Mouse (Mus musculus) MEL-GATA-1-ER (cell line): ENCODE measurements at regions not wholly inside any gene's neighbourhood (a gene's known extent, or its start where the extent isn't known, plus 50 kb on each side); places are given as distances from the start of the nearest gene placed in this dataset.

Experiments
- DNase-seq: peaks from one replicate; pipeline ENCODE4 v3.0.0-alpha.2; 2012; ENCODE audit warnings: low read depth; ENCODE audit errors: extremely low read depth

DNA sequence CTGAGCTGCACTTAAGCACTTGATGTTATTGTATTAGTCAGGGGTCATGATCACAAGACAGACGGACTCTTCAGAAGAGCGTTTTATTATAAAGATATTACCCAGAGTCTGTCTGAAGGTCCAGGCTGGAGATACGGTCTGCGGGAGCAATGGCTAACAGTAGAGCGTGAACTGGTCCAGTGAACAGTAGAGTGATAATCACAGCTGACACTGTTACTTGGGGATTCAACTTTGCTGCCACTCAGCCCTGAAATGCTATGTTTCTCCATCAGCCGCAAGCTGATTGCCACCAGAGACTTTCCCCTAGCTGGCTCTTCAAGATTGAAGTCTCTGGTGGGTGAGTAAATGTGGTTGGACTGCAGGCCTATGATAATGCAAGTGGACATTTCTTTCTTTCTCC is 133.1 kb upstream of the Zc3h12c start:
- no peak for DNase-seq

GRCm38 (mm10) chr9:52298329-52298728 is 130.0 kb upstream of the Zc3h12c start:
- peak; percentile 34 for DNase-seq

- DNase-seq, result no peak
Observed at GRCm38 (mm10) chr9:52294699-52295098, 126.3 kb upstream of the Zc3h12c start.

DNA sequence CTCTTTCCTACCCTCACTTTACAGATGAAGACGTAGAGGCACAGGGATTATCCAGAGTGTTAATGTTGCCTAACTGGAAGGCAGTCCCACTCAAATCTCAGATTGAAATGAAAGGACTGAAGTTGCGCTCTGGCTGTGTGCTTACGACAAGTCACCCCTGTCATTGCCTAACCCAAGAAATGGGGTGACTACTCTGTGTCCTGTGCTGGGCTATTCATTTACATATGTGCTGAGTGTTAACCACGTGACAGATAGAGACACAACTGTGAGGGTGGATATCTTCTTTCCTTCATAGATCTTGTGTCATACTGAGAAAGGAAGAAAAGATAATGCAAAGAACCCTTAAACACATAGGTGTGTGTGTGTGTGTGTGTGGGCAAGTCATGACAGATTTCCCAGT is 120.7 kb upstream of the Zc3h12c start:
- no peak for DNase-seq

DNA sequence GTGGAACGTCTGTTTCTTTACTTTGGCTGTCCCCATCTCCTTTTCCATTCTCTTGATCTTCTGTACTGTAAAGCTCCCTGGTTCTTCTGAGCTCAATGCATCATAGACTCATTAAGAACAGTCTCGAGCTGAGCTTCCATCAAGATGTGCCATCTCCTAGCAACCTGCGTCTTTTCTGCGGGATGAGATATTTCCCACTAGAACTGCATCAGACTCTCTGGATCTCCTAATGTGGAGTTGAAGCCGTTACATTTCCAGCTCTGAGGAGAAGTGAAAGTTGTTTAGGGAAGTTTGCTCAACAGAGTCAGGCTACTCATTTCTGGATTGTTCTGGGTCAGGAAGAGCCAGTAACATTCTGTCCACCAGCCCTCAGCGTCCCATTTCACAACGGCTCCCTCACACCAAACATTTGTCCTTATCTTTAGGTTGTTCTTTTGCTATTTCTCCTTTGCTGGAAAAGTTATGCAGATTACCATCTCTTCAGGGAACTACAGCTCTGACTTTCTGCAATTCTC is 119.4 kb upstream of the Zc3h12c start:
- no peak for DNase-seq

- peak; percentile 20 for DNase-seq
Observed at GRCm38 (mm10) chr9:52287246-52287651, 118.9 kb upstream of the Zc3h12c start.

- no peak for DNase-seq
Observed at GRCm38 (mm10) chr9:52286104-52286503, 117.7 kb upstream of the Zc3h12c start.

- no peak for DNase-seq
Observed at GRCm38 (mm10) chr9:52283558-52283957, 115.2 kb upstream of the Zc3h12c start.

DNA sequence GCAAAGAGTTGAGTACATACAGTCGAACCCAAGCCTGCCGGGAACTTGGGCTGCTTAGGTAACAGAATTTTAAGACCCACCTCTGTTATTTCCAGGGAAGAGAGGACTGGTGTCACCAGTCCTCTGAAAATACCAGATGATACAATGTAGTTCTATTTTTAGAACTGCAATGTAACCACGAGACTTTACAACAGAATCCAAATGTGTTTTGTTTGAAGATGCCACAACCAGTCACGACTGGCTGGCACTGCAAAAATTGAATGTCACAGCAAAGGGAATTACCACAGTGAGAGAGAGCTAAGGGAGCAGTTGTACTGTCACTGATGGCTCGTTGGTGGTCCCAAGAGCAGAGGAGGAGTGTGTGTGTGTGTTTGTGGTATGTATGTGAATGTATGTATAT is 112.6 kb upstream of the Zc3h12c start:
- DNase-seq, result no peak

DNA sequence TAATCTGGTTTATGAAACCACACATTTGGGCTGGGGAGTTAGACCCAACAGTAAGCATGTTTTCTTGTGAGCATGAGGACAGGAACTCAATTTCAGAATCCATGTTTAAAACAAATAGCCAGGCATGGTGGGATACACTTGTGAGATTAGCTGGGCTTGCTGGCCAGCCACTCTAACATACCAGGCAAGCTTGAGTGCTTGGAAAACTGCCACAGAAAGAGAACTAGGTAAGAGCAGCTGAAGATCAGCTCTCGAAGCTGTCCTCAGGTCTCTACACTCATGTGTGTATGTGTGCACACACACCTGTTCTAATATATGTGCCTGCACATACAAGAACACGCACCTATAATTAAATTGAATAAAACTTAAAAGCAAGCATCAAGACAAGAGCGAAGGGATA is 112.2 kb upstream of the Zc3h12c start:
- no peak for DNase-seq

DNA sequence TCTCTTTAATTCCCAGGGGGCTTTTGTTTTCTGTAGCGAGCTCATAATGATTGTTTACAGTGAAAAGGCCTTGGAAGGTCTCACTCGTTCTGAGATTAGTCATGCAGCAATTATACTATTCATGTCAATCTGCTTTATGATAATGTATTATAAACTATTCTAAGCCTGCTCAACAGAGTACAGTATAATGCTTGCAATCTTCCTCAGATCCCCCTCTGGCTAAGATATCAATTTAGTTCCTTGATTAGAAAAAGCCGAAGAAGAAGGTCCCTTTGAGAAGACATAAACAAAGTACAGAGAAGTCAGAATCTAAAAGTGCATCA is 110.3 kb upstream of the Zc3h12c start:
- no peak for DNase-seq

DNA sequence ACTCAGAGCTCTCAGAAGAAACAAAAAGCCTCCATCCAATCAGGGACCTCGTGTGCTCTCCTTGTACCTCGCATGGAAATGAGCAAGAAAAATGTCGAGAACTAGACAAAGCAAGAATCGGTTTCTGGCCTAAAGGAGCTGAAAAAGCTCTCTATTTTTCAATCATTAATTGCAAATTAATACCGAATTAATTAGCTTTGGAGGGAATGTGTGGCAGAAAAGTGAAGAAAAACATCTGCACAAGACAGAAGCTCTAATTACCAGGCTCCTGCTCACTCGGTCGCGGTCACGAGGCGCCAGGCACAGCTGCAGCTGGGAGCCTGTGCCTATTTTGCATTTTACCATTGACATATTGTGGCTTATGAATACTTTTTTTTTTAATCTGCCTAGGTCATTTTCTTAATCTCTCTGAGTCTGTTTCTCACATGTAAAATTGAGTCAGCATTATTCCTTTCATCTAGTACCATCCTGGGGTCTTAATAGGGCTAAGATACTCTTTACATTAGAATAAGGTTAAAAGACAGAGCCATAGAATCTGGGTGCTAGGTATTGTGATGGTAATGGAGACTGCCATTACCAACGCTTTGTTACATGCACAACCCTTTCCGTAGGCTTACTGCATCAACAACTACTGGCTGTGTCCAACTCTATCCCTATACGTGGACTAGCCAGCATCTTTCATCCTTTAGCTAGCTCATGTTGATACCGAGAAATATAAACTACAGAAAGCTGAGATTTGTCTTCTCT is 109.8 kb upstream of the Zc3h12c start:
- no peak for DNase-seq

DNA sequence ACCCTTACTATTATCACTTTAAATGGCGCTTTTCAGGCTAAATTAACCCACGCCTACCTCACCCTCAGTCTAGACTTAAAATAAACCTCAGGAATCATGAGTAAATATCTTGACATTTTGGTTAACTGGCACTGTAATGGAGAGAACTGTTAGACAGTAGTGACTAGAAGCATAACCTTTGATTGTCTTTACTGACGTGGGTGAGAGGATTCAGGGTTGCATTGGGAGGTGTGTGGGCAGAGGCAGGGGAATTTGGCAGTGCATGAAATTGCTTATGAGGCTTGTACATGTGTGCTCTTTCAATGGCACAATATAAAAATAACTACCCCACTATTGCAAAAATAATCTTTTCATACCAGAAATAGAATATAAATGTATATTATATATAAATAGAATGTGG is 105.6 kb upstream of the Zc3h12c start:
- no peak for DNase-seq

DNA sequence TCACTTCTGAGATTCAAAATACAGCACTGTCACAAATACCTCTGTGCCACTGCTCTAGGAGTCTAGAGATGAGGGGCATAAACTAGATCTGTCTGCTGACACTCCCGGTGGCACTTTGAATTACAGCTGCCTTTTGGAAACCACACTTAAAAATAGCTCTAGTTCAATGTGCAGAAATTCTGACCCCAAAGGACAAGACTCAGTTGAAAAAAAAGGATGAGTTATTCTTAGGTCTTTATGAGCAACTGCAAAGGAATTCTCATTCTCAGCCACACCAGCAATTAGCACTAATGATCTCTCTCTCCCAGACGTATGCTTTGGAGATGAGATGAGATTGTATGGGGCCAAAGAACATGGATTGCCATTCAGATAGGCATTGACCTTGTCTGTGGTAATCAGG is 104.3 kb upstream of the Zc3h12c start:
- DNase-seq, result no peak

- no peak for DNase-seq
Observed at GRCm38 (mm10) chr9:52271345-52272116, 103.2 kb upstream of the Zc3h12c start.

DNA sequence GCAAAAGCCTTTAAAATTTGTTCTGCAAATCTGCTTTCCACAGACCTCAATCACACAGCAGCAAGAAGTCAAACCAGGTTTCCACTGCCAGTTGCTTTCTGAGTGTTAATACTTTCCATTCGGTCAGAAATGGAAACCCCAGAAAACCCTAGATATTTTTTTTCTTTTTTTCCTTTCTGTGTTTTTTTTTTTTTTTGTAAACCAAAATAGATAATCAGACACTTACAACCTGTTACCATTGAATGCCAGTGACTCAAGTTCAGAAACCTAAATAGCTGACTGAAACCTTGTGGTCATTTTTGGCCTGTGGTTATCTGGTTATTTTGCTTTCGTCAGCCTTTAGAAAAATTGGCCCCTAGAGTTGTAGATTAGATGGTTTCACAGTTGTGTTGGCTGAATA is 93.2 kb upstream of the Zc3h12c start:
- DNase-seq, result no peak

DNA sequence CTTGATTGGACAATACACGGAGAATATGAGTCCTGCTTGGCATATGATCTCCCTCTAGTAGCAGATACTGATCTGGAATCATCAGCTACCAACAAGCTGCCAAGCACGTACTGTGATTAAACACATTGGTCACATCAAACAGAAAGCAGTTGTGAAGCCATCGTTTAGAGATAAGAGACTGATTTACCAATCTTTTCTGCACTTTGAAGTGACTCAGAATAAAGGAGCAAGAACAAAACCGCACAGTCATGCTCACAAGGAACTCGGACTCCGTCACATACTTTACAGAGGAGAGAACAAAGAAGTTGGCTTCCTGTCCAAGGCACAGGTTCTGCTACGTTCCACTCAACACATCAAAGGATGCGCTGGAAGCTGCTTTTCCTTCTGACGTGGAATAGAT is 91.1 kb upstream of the Zc3h12c start:
- DNase-seq, result no peak

DNA sequence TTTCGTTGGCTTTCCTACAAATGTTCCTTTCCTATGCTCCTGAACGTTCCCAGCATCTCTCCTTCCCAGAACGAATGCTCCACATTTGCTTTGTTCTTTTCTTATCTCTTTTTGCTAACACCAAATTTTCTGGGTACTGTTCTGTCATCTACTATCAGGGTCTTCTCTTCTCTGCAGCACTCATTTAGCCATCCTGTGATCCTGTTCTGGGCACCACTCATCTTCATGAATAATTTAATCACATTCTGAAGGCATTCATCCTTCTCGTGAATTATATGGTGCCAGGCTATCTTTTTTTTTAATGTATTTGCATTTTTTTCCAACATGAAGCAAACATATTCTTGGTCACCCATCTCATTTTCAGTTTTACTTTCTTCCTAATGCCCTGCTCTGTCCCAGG is 87.3 kb upstream of the Zc3h12c start:
- DNase-seq, result no peak

GRCm38 (mm10) chr9:52254475-52254874 is 86.1 kb upstream of the Zc3h12c start:
- DNase-seq, result no peak

DNA sequence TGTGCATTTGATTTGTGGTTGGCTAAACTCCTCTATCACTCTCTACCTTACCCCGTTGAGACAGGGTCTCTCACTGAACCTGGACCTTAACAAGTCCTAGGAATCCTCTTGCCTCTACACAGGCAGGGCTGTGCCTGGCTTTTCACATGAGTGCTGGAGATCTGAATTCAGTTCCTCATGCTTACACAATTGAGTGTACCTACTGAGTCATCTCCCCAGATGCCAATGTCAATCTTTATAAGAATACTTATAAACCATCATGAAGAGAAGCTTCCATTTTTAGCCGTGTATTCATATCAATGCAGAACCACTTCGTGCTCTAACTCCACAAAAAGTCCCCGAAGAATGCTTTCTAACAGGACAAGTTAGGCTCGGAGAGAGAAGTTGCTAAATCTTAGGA is 83.1 kb upstream of the Zc3h12c start:
- DNase-seq, result no peak

DNA sequence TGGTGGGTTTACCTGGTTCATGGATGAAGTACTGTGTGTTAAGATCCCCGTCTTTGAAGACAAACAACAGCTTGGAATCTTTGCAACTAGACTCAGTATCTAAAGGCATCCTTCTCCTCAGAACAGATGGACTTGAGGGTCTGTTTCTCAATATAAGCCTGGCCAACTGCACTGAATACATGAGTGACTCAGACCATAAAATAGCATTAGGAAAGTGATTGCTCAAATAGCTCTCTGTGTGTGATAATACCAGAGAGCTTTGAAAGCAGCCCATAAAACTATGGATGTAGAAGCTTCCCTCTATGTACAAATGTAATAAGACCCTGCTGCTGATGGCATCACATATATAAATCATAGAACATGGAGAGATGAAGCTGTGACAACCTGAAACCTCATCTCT is 78.3 kb upstream of the Zc3h12c start:
- DNase-seq, result no peak

DNA sequence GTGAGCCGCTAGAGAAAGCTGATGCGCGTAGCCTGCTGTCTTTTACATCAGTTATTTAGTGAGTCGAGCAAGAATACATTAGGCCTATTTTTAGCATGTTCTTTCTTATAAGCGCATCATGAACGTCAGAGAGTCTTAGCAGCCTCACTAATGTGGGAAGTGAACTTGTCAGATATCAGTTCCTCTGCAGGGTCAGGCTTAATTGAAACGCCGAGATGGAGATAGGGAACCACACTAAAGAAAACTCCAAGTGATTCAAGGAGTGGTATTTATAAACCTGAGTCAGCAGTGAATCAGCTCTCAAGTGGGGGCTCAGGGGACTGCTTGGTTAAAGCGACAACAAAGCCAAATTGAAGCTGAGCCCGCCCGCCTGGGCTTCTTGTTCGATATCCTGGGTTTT is 75.7 kb upstream of the Zc3h12c start:
- DNase-seq, result peak; percentile 43

DNA sequence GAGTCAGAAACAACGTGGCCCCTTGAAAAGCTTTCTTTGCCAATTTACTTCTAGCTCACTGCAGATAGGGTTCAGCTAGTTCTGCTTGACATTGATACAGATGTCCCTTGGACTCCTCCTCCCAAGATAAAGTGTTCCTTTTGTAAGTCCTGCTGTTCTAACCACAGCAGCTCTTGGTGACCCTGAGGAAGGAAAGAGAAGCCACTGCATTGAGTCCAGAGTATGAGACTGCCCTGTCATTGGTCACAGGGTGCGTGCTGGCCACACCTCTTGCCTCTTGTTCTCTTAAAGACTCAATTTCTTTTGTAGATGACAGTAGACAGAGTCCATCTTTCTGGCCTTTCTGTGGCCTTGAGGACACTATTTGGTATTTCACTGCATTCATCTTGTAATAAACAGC is 74.7 kb upstream of the Zc3h12c start:
- no peak for DNase-seq
